Mouse (Mus musculus) cerebellum, postnatal 25 days (tissue): ENCODE measurements around the gene Mgat2.
A peak's percentile ranks its signal among the peaks of the same experiment; 100 is the strongest.

Experiments used
- DNase-seq, 2 experiments: peaks; one replicate each; pipeline ENCODE4 v3.0.0; 2021; ENCODE audit warnings: mixed read lengths in 2 of 2

Mgat2 gene

DNA sequence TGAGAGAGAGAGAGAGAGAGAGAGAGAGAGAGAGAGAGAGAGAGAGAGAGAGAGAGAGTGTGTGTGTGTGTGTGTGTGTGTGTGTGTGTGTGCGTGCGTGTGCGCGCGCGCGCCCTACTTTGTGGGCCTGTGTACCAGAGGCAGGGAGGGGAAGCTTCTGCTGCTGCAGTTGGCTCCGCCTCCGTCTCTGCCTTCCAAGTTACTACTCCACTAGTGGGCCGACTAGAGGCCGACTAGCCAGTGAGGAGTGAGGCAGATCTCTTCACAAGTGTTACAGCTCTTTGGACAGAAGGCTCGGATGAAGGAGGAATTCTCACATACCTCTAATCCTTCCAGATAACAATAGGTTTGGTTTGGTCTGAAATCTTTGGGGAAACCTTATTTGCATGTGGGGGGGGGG, 4.6 kb upstream of the Mgat2 start:
- DNase-seq, result no peak

DNA sequence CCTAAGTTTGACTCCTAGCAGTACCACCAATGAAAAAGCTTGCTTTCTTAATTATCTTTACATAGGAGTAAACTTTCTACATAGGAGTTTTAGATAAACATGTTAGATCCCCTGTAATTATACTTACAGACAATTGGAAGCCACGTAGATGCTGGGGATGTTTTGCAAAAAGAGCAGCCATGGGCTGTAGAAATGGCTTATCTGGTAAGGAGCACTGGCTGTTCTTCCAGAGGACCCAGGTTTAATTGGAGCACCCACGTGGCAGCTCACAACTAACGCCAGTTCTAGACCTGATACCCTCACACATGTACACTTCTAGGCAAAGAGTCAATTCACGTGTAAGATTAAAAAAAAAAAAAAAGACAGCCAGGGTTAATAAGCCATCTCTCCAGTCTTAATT, 2.2 kb upstream of the Mgat2 start:
- DNase-seq, result no peak

DNA sequence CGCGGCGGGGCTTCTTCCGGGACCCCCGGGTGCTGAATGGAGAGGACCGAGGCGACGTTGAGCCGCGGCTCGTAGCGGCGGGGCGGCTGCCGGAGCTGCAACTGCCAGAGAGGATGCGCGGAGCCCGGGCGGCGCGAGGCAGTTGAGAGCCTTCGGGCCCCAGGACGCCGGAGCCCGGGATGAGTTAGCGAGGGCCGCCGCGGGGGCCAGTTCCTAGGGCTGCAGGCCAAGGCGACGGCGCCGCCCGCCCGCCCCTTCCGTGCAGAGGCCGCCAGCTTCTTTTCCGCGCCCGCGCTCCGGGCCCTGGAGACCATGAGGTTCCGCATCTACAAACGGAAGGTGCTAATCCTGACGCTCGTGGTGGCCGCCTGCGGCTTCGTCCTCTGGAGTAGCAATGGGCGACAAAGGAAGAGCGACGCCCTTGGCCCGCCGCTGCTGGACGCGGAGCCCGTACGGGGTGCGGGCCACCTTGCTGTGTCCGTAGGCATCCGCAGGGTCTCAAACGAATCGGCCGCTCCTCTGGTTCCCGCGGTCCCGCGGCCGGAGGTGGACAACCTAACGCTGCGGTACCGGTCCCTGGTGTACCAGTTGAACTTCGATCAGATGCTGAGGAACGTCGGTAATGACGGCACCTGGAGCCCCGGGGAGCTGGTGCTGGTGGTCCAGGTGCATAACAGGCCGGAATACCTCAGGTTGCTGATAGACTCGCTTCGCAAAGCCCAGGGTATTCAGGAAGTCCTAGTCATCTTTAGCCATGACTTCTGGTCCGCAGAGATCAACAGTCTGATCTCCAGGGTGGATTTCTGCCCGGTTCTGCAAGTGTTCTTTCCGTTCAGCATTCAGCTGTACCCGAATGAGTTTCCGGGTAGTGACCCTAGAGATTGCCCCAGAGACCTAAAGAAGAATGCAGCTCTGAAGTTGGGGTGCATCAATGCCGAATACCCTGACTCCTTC, 662 bp downstream of the Mgat2 start:
- DNase-seq, result peak in 1 of 2 experiments; percentile 76

DNA sequence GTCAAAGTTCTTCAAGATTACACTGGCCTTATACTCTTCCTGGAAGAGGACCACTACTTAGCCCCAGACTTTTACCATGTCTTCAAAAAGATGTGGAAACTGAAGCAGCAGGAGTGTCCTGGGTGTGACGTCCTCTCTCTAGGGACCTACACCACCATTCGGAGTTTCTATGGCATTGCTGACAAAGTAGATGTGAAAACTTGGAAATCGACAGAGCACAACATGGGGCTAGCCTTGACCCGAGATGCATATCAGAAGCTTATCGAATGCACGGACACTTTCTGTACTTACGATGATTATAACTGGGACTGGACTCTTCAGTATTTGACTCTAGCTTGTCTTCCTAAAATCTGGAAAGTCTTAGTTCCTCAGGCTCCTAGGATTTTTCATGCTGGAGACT, 1.4 kb downstream of the Mgat2 start:
- DNase-seq, result no peak

DNA sequence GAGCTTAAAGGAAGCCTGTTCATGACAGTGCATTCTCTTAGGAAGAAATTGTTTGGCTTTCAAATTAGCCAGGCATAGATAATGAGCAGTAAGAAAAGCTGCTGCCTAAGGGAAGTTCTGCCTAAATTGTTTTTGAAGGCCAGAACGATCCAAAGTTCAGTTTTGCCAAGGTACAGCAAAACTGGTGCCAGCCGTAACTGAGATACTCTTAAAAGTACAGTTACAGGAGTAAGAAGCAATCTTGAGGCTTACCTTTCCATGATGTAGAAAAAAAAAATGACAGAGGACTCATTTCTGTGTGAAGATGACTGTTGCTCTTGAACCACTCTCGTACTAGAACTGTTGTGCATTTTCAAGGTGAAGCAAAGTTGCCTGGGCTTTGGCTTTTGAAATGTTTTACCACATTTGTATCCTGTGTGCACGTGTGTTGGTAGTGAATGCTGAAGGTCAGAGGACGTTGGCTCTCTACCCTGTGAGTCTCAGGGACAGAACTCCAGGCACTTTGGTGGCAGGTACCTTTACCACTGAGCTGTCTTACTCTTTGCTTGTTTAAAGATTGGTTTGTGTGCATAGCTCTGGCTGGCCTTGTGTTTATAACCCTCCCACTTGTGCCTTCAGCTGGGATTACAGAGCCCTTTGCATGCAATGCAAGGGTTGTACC, 3.0 kb downstream of the Mgat2 start:
- no peak for DNase-seq

DNA sequence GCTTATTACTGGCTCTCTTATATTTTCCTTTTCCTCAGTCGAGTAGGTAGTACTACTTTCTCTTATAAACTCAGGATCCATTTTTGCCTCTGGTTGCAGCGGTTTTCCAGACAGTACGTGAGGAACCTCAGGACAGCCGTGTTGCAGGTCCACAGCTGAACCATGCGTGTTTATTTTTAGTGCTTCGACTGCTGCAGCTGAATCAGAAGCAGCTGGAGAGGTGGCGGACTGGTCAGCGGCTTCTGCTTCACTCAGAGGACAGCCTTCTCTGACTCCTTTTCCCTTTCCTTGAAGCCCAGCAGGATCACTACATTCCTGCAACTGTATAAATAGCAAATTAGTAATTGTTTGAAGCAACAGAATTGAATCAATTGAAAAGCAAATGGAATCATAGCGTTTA, 6.1 kb downstream of the Mgat2 start:
- DNase-seq, result no peak

DNA sequence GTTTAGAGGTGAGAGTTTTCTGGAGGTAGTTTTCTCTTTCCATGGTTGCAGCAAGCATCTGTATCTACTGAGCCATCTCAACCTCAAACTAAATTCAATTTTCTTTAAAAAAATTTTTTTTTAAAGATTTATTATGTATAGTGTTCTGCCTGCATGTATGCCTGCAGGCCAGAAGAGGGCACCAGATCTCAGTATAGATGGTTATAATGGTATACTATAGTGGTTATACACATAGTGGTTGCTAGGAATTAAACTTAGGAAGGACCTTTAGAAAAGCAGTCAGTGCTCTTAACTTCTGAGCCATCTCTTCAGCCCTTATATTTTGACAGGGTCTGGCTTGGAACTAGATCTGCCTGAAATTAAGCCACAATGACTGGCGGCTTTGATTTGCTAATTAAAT, 6.6 kb downstream of the Mgat2 start:
- DNase-seq, result no peak

DNA sequence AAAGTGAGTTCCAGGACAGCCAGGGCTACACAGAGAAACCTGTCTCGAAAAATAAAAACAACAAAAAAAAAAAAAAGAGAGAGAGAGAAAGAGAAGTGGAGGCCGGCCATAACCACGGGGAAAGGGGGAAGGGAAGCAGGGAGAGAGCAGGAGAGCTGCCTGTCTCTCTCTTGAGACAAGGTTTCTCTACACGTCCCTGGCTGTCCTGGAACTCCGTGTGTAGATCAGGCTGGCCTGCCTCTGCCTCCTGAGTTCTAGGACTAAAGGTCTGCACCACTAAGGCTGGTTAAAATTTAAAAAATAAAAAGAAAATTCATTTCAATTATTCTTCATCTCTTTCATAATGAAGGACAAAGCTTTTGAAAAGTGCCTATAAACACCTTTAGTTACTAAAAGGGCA, 7.4 kb downstream of the Mgat2 start:
- DNase-seq, result no peak

DNA sequence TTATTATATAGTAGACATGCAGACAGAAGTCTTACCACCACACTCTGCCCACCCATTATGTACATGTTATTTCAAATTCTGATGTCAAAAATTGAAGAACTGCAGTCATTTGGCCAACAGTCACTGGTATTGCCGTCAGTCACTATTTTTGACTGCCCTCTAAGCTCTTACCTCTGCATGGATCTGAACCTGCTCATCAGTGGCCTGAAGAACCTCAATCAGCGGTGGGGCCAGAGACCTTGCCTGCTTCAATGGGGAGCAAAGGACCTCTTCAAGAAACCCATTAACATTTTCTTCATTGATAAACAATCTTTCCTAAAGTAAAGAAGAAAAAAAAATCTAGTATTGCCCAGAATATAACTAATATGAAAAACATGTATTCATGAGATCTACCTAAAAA, 8.7 kb downstream of the Mgat2 start:
- no peak for DNase-seq

DNA sequence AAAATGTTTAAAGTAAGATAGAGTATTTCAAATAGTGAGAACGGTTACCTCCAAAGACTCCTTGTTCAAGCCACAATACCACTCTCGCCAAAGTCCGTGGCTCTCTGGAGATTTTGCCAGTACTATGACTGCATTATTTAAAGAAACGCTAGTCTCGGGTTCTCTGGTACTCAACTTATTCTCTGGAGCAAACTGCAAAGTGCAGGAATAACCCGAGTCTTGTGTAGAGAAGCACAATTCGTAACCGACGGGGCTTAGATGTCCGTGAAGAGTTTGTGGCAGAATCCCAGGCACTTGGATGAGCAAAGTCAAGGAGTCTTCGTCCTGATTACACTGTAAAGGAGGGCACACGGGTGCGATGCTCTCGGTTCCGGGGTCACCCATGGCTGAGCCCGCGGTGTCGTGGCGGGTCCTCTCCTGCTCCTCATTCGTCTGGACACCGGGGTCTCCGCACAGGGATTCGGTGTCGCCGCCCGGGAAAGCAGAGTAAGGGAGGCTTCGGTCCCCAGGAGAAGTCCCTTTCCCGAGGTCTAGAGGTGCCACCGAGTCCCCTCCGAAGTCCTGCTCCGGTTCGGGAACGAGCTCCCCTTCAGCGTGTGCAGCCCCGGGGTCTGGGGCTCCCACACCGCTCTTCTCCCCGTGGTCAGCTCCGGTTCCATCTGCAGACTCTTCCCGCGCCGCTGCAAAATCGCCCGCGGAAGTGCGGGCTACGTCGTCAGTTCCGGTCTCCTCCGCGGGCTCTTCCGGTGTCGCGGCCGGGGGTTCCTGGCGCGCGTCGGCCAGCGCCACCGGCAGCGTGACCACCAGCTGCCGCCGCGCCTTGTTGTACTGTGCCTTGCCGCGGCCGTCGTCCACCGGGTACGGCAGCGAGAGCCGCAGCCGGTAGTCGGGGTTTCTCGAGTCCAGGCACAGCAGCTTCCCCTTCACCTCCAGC, 12.8 kb downstream of the Mgat2 start, which contains the start of gene Gm49383:
TSS of gene Gm49383 (minus strand) at position 661 of the 934 bp plus-strand sequence.
- peak; percentile 81 to 87 for DNase-seq

DNA sequence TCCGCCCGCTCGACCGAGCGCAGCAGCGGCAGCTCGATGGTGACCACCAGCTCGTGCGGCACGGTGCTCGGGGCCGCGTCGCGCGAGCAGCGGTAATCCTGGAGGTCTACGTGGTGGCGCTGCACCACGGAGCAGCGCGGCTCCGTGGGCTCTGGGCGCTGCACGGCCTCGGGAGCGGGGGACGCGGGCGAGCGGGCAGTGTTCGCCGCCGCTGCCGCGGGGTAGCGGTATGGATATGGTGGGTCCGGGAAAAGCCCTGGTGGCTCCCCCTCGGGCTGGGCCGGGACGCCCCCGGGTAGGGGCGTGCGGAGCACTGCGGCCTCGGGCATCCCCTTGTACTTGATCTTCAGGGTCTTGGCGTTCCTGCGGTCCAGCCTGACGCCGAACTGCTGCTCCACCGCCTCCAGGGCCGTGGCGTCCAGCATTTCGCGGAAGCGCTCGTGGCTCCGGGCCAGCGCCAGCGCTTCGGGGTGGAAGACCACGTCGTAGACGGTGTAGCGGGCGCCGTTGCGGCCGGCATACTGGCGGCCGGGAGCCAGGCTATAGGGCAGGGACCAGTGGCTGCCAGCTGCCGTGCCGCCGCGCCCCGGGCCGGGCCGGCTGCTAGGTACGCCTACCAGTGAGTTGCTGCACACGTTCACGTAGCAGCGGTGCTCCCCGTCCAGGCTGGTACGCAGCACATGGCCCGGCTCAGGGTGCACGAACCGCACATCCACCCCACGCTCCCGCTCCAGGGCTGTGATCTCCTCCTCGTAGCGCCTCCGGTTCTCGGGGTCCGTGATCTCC, 13.6 kb downstream of the Mgat2 start:
- DNase-seq, result peak; percentile 70 to 76

DNA sequence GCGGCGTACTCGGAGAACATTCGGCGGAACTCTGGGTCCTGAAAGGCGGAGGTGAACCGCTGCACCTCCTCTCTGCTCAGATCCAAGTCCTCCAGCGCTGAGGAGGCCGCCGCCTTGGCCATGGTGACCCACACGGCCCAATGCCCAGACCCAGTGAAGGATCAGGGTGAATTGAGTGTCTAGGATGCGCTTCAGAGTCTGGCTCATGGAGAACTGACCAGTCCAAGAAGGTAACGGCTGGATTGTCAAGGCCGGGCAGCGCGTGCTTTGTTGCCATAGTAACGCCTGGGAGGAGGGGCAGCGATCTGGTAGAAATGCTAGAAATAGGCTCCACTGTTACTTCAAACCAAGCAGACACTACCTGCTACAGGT, 14.2 kb downstream of the Mgat2 start, which contains the start of gene Dnaaf2:
TSS of gene Dnaaf2 (minus strand) at position 266 of the 372 bp plus-strand sequence.
- peak in 1 of 2 experiments; percentile 76 for DNase-seq

DNA sequence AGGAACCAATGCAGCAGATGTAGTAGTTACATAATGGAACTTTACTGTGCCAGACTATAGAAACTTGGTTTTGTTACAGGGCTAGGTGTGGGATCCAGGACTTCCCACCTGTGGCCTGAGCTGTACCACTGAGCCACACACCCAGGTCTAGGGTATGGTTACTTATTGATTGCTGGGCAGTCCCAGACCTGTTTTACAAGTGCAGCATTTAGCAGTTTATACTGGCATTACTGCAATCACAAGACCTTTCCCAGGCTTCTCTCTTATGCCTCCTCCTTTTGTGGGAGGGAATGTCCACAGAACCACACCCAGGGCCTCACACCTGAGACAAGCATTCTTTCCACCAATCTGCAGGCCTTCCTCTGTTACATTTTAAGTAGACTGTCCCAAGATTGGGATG, 15.0 kb downstream of the Mgat2 start:
- no peak for DNase-seq

DNA sequence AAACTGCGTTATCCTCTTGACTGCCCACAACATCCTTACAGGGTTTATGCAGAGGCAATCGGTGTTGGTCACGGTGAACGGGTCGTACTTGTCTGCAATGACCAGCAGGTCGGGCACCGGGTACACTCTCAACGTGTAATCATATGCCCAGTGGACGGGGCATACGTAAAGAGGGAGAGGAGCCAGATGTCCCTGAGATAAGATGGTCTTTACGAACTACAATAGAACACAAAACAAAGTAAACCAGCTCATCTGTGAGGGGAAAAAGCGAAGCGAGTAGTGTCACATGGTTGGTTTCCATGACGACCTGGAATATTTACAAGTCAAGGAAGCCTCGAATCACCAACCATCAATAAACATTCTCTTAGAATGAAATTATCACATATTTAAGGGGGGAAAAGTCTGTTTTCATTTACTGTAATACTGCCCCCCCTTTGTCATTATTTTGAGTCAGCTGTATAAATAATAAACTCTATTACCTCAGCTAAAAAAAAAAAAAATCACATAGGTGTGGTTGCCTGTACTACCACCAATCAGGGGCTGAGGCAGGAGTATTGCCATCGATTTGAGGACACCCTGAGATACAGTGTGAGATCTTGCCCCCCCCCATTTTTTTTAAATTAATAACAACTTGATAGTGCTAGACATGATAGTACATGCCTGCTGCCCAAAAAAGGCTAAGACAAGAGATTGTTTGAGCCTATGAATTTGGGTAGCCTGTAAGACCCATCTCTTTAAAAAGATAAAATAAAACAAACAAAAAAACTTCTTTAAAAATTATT, 20.3 kb downstream of the Mgat2 start, which contains the start of gene Gm49384:
TSS of gene Gm49384 (minus strand) at position 216 of the 782 bp plus-strand sequence.
- DNase-seq, result no peak

DNA sequence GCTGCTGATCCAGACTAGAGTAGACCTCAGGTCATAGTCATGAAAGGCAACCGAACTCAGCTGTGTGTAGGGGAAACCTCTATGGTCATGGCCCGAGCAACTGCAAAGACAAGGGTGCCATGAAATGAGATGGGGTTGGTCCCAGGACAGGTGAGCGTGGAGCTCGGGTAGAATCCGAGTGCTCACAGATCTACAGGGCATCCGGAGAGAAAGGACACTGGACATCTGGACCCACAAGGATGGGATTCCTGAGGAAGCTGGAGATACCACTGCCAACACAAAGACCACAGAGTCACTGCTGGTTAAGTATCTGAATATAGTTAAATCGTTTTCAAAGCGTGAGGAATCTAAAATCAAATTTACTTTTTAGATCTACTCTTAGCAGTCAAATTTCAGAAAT, 23.4 kb downstream of the Mgat2 start:
- no peak for DNase-seq

DNA sequence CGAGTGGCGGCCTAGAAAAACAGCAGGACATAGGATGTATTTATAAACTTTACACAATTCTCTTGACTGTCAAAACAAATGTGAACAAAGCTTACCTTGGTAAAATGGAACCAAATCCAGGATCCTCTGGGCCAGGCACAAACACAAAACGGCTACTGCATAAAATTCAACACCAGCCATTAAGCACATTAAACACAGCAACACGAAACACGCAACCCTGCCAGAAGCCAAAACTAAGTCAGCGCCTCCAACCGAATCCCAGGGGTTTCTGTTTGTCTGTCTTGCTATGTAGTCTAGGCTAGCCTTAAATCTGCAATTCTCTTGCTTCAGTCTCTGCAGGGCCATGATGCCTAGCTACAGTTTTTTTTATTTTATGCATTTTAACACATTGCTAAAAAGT, 24.0 kb downstream of the Mgat2 start:
- no peak for DNase-seq

DNA sequence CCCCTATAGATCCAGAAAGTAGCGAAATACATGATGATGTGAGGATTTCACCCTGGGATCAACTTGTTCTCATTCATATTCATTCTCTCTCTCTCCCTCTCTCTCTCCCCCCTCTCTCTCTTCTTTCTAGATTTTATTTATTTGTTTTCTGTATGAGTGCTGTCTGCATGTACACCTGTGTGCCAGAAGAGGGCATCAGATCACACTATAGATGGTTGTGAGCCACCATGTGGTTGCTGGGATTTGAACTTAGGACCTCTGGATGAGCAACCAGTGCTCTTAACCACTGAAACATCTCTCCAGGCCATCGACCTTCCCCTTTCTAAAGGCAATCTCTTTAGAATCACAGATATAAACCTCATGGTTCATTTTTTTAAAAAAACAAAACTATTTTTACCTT, 24.6 kb downstream of the Mgat2 start:
- DNase-seq, result no peak

DNA sequence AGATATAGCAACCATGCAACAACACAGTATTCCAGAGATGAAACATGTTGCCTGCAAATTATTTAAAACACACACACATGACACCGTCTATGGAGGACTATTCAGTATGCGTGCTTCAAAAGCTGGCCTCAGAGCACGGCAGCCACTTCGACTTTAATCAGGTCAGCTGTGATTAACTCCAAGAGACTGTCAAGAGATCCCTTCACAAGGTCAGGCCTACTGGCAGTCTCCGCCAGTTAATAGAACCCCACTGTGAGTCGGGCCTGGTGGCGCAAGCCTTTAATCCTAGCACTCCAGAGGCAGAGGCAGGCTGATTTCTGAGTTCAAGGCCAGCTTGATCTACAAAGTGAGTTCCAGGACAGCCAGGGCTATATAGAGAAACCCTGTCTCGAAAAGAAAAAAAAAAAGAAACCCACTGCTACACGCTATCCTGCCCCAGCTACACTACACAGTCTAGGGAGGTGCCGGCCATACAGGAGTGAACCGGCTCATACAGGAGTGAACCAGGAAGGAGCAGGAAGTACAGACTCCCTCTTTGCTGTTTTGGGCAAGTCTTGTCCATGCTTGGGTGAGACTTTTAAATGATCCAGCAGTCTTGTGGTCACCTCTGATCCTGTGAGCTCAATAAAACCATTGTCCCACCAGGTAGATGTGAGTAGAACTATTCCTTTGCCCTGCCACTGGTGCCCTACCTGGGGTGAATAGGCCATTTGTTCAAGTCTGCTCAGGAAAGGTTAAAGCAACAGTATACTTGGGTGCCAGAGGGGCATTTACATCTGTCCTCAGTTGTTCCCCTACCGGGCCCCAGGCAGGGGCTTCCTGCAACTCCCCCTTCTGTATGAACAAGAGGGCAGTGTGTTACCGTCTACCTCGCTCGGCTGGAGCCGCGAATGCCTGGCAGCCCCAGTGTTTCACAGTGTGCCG, 26.4 kb downstream of the Mgat2 start:
- no peak for DNase-seq

DNA sequence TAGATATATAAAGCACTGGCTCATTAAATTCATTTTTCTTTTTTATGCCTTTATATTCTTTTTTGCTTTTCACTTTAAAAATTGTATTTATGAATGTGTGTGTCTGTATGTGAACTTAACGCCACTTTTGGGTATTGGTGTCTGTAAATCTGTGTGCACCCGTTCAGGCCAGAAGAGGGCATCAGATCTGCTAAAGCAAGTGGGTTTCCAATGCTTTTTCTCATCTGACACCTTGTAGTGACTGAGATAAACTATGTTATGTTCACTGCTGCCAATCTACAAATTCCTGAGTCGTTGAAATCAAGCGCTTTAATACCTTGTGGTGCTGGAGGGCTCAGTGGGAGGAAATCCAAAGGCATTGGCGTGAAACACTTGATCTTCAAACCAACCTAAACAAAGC, 27.1 kb downstream of the Mgat2 start:
- peak in 1 of 2 experiments; percentile 18 for DNase-seq

DNA sequence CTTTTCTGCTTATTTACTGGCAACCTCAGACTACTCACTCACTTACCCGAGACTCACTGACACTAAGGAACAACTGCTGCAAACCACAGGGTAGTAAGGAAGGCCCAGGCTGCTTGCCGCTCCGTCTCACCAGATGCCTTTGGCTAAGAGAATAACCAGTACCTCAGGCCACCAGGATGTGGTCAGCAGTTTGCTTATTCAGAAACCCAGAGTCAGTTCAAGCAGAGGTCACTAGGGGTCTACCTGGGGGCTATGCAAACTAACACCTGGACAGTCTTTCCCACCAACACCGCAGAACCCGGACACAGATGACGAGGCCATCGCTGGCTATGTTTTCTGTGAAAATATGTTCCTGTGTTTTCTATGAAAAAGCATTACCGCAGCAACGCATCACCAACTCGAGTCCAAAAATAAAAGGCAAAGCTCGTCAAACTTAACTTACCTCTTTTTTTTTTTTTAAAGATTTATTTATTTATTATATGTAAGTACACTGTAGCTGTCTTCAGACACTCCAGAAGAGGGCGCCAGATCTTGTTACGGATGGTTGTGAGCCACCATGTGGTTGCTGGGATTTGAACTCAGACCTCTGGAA, 29.3 kb downstream of the Mgat2 start:
- no peak for DNase-seq
